Mouse (Mus musculus): ENCODE data around the gene Smoc1.

DNA sequence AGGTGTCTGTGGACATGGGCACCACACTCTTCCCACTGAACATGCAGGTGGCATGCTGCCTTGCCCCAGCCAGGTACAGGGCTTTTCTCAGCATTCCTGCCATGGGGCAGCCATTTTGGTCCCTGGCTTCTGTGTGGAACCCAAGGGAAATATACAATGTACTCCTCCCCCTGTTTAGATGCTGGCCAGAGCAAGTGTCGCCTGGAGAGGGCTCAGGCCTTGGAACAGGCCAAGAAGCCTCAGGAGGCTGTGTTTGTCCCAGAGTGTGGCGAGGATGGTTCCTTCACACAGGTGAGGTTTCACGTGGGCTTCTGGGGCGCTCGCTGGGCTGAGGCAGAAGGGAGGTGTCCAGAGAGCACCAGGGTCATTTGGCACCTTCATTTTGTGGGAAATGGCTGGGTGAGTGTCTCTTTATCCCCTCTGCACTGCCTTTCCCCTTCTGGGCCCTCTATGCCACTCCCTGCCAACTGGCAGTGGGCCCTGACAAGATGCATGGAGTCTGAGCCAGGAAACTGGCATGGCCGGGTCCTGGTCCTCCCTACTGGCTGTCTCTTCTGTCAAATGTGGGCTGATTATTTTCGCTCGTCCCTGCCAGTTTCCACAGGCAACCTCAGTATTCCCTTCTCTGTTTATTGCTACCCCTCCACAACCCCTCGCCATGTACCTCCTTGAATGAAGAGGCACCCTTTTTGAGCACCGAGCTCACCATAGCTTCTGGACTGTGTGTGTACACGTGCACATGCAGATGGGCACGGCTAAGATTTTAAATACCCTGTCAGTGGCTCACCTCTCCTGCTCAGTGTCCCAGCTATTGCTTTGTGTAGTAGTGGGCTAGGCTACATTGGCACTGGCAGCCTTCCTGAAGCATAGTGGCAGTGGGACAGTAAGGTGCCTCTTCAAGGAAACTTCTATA lies 79.4 kb downstream of the Smoc1 start:
- TF ChIP-seq CTCF (IDR thresholded peaks at IDR 0.05; ENCODE audit: low read depth) (no peak), EP300 (IDR thresholded peaks at IDR 0.05; ENCODE audit: low read depth) (no peak)
